Mouse (Mus musculus) lung, embryonic 14.5 days (tissue): ENCODE results near the gene S100a16. TPM values are rescaled to one million over a fixed set of nuclear protein-coding genes. Genes with fewer than 3 reads are reported as not detected.

ENCODE experiments used
- ATAC-seq: fragments of 200-750 bp; cut with Nextera tagmentation; 2 replicates; pipeline ENCODE4 v1.8.0; 2017; ENCODE audit warnings: mild to moderate bottlenecking, moderate TSS enrichment, moderate library complexity; ENCODE audit not compliant: insufficient read depth
- DNase-seq: peaks from one replicate; pipeline ENCODE4 v3.0.0-alpha.2; 2015
- H3K27ac ChIP-seq: fragments of 300-500 bp; sonication (generic); 2 replicates; pipeline ENCODE4 v1.5.1; 2014; ENCODE audit warnings: low read depth, mild to moderate bottlenecking, moderate library complexity
- H3K27me3 ChIP-seq: fragments of 300-500 bp; sonication (generic); 2 replicates; pipeline ENCODE4 v1.6.1; 2014; ENCODE audit warnings: low read length, control low read depth; ENCODE audit not compliant: insufficient read depth
- H3K36me3 ChIP-seq: fragments of 300-500 bp; sonication (generic); 2 replicates; pipeline ENCODE4 v1.6.1; 2014; ENCODE audit warnings: control low read depth; ENCODE audit not compliant: insufficient read depth
- H3K4me1 ChIP-seq: fragments of 300-500 bp; sonication (generic); 2 replicates; pipeline ENCODE4 v1.6.1; 2014; ENCODE audit warnings: antibody characterized with exemption, control low read depth; ENCODE audit not compliant: insufficient read depth
- H3K4me2 ChIP-seq: fragments of 300-500 bp; sonication (generic); 2 replicates; pipeline ENCODE4 v1.6.1; 2014; ENCODE audit warnings: mild to moderate bottlenecking
- H3K4me3 ChIP-seq: fragments of 300-500 bp; sonication (generic); 2 replicates; pipeline ENCODE4 v1.5.1; 2014; ENCODE audit warnings: low read depth, low read length
- H3K9ac ChIP-seq: fragments of 300-500 bp; sonication (generic); 2 replicates; pipeline ENCODE4 v1.6.1; 2014
- H3K9me3 ChIP-seq: fragments of 300-500 bp; sonication (generic); 2 replicates; pipeline ENCODE4 v1.6.1; 2016; ENCODE audit warnings: low read depth, low read length, control low read depth
- CTCF ChIP-seq: IDR thresholded peaks from 2 replicates; pipeline ENCODE4 v1.5.1; 2016; ENCODE audit warnings: antibody characterized with exemption, low read depth
- WGBS: fragments of 180-500 bp; shearing (Covaris S2); extraction: QIAGEN DNeasy Blood & Tissue Kit; methylation state at CpG from one replicate; pipeline ENCODE4 v1.1.7; 2014; 5-methylcytosine and 5-hydroxymethylcytosine counted together
- polyA plus RNA-seq: library from polyadenylated mRNA; unstranded; fragments of >200 nt; fragmentation: Nextera tagmentation; extraction: Ambion mirVana; gene quantifications from 2 replicates; pipeline ENCODE4 v1.2.1, GENCODE M21; 2014

The S100a16 gene
- polyA plus RNA-seq, 1 experiment from 2014 or later = 175 TPM

GRCm38 (mm10) chr3:90512276-90512675 is 24.8 kb upstream of the S100a16 start:
- TF ChIP-seq CTCF = no peak
- H3K27ac ChIP-seq = no peak overlapping the region
- ATAC-seq (no peak), DNase-seq (no peak)
- H3K27me3 ChIP-seq = no peaks in the 10 kb centered on the region; the same call in 1 of the 2 replicates
- peaks cover 6% of the 10 kb centered on the region for H3K36me3 ChIP-seq
- no peak overlapping the region for H3K4me3 ChIP-seq
- H3K9ac ChIP-seq = no peak overlapping the region
- H3K4me1 ChIP-seq = peaks cover 14% of the 10 kb centered on the region
- no peaks in the 10 kb centered on the region for H3K9me3 ChIP-seq
- no peak overlapping the region for H3K4me2 ChIP-seq
- WGBS = 84% methylated on average over 5 of the region's 5 CpGs

- Histone ChIP-seq H3K4me2 (peak overlapping the region; percentile 86; the same call in 1 of the 2 replicates), H3K27me3 (no peaks in the 10 kb centered on the region; the same call in 1 of the 2 replicates), H3K9me3 (no peaks in the 10 kb centered on the region), H3K9ac (no peak overlapping the region), H3K4me1 (peaks cover 6% of the 10 kb centered on the region), H3K36me3 (no peaks in the 10 kb centered on the region), H3K4me3 (peak overlapping the region; percentile 42), H3K27ac (no peak overlapping the region)
- 71% methylated on average over 9 of the region's 9 CpGs for WGBS
- no peak for DNase-seq
- no peak for TF ChIP-seq CTCF
- ATAC-seq = no peak
Measured at GRCm38 (mm10) chr3:90512948-90513642, 24.0 kb upstream of the S100a16 start.

DNA sequence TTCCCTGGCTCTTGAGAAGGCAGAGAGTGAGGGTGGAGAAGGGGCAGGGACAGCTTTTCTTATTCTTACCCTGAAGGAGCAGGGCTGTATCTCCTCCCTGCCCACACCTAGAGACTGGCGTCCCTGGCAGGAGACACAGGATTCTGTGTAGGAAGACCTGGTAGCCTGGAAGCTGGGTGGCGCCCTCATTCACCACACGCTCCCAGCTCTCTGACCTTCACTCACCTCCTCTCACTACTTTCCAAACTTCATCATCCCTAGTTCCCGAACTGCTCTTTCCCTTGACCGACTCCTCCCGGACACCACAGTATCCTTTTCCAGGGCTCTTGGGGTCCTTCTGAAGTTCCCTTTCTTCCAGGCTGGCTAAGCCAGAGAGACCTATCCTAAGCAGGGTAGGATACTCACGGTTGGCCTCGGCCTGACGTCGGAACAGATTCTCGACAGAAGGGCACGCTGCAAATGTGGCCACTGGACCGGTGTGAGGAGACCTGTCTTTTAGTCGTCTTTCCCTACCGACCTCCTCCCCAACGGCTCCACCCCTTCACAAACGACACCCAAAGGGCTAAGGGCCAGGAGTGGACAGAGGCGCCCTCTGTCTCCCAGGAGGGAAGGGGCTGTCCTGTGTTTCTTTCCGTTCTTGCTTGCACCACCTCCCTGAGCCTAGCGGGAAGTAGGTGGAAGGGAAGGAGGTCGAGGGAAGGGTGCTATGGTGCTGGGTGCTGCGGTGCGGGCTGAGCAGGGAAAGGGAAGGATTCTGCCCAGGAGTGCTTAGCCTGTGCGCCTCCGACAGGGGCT is 23.1 kb upstream of the S100a16 start, which contains the start of the genes S100a1 and S100a13:
Gene S100a1, minus strand, starts transcription at position 597 of the 795 bp plus-strand sequence.
Gene S100a13, plus strand, starts transcription at position 640 of the 795 bp plus-strand sequence.
- WGBS = 3% methylated on average over 24 of the region's 25 CpGs

GRCm38 (mm10) chr3:90514691-90515090 is 22.4 kb upstream of the S100a16 start:
- Histone ChIP-seq H3K9ac (peak overlapping the region; percentile 54), H3K27ac (peak overlapping the region; percentile 25; the same call in 1 of the 2 replicates), H3K36me3 (no peaks in the 10 kb centered on the region), H3K9me3 (no peaks in the 10 kb centered on the region), H3K4me1 (peaks cover 4% of the 10 kb centered on the region), H3K27me3 (no peaks in the 10 kb centered on the region; the same call in 1 of the 2 replicates), H3K4me3 (peak overlapping the region; percentile 42), H3K4me2 (peak overlapping the region; percentile 86)
- under 1% methylated on average over 10 of the region's 10 CpGs for WGBS
- ATAC-seq (peak; percentile 88), DNase-seq (peak; percentile 84)
- no peak for TF ChIP-seq CTCF

More for the DNA sequence above, 23.1 kb upstream of the S100a16 start, which contains the start of the genes S100a1 and S100a13:
- DNase-seq (peak; percentile 66), ATAC-seq (peak; percentile 38)
- Histone ChIP-seq H3K4me3 (peak within 1 kb of the TSS; percentile 42), H3K27ac (peak within 1 kb of the TSS; percentile 25; the same call in 1 of the 2 replicates), H3K36me3 (no peaks in the 10 kb centered on the region), H3K4me1 (peaks cover 4% of the 10 kb centered on the region), H3K27me3 (no peaks in the 10 kb centered on the region; the same call in 1 of the 2 replicates), H3K9me3 (no peaks in the 10 kb centered on the region), H3K4me2 (peak within 1 kb of the TSS; percentile 86), H3K9ac (peak within 1 kb of the TSS; percentile 54)
- peak; percentile 42; the same call in 1 of the 2 replicates for TF ChIP-seq CTCF

DNA sequence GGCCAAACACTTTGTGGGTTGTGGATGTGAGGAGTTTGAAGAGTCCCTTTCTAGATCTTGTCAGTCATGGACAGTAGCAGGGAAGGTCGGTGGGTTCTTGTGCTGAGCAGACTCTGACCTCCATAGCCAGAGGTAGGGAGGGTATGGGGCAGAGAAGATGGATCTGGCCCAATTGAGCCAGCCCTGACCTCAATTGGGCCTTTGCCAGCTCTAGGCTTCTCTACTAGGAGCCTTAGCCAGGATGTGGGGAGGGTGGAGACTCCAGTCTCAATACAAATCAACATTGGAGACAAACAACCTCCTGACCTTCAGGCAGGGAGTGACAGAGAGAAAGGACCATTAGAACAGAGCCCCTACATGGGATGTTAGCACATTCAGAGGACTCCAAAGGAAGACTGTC is 21.8 kb upstream of the S100a16 start:
- DNase-seq (peak; percentile 50), ATAC-seq (peak; percentile 22; the same call in 1 of the 2 replicates)
- Histone ChIP-seq H3K9me3 (no peaks in the 10 kb centered on the region), H3K4me2 (peak overlapping the region; percentile 86), H3K27ac (0 out of 2 replicates have a peak overlapping the region, but pooled peaks have one; percentile 25), H3K4me3 (peak overlapping the region; percentile 42), H3K9ac (peak overlapping the region; percentile 54), H3K4me1 (peaks cover 4% of the 10 kb centered on the region), H3K27me3 (no peaks in the 10 kb centered on the region; the same call in 1 of the 2 replicates), H3K36me3 (no peaks in the 10 kb centered on the region)
- TF ChIP-seq CTCF = no peak
- 21% methylated on average over 1 of the region's 1 CpGs for WGBS

DNA sequence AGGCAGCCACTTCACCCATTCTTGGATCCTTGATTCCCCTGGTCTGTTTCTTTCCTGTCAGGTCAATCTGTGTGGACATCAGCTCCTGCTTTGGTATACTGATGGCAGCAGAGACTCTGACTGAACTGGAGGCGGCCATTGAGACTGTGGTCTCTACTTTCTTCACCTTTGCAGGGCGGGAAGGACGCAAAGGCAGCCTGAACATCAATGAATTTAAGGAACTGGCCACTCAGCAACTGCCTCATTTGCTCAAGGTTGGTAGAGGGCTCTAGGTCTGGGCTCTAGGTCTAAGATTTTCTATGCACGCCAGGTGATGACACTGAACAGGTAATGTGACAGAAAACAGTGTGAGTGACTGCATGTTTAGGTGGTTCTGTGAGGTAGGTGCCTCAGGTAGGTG is 21.3 kb upstream of the S100a16 start:
- Histone ChIP-seq H3K4me1 (peaks cover 4% of the 10 kb centered on the region), H3K9me3 (no peaks in the 10 kb centered on the region), H3K27me3 (no peaks in the 10 kb centered on the region; the same call in 1 of the 2 replicates), H3K9ac (no peak overlapping the region), H3K27ac (no peak overlapping the region), H3K4me2 (peak overlapping the region; percentile 86; the same call in 1 of the 2 replicates), H3K4me3 (no peak overlapping the region), H3K36me3 (no peaks in the 10 kb centered on the region)
- DNase-seq (no peak), ATAC-seq (no peak)
- WGBS = 94% methylated on average over 4 of the region's 4 CpGs
- TF ChIP-seq CTCF = no peak
